Mouse (Mus musculus) liver, adult 10 weeks (tissue): Measurements from ENCODE around the gene Gm15737. TPM values are rescaled to one million over a fixed set of nuclear protein-coding genes. Genes with fewer than 3 reads are reported as not detected.

Experiments
- polyA plus RNA-seq: library from polyadenylated mRNA; stranded (reverse); fragments of 350-450 nt; fragmentation: Illumina TruSeq; extraction: RNeasy Lipid Tissue Mini Kit (QIAGEN cat#74804); gene quantifications from one replicate; pipeline ENCODE4 v1.2.3, GENCODE M21; 2014; ENCODE audit warnings: low read depth, low replicate concordance

The Gm15737 gene
- polyA plus RNA-seq: not detected

DNA sequence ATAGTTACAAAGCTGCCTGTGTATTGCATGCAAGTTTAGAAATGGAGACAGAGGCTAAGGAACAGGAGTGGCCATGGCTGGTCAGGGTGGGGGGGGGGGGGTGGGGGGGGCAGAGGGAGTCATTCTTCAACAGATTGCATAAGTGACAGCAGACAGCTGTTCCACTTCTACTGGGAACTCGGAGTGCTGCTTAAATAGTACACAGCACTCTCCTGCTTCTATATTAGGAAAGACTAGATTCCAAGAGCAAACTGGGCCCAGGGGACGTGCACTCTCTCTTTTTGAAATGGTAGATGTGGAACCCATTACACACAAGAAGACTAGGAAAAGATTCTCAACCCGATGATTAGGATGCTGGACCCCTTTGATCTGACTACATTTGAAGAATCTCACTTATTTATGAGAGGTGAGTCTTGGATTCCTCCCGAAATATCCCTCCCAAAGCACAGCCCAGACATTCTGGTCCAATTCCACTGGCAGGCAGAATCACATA is at the start of gene Gm15737:
Gene Gm15737 (plus strand): TSS at position 269 of the 493 bp plus-strand sequence.

Other genes starting within 250 kb of the Gm15737 start
- 0.66 TPM for gene Prickle2, start 163.2 kb upstream of the Gm15737 start, polyA plus RNA-seq
- gene A730049H05Rik, start 52.9 kb upstream of the Gm15737 start, polyA plus RNA-seq: not detected
- 1.2 TPM for gene Adamts9, start 74.1 kb downstream of the Gm15737 start, polyA plus RNA-seq